Mouse (Mus musculus): ENCODE measurements around the gene Itgad.

DNA sequence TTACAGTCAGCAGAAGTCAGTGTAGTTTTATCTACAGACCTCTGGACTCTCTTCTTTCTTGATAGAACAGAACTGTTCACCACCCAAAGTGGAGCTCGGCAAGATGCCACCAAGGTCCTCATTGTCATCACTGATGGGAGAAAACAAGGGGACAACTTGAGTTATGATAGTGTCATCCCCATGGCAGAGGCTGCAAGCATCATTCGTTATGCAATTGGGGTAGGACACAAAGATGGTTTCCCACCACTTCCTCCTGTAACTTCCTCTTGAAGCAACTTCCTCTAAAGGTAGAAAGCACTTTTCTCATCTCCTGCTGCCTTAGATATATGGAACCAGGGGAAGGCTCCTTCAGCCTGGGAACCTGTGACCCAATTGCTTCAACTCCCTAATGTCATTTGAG, 20.6 kb upstream of the Itgad start:
- no peak for TF ChIP-seq CTCF (IDR thresholded peaks at IDR 0.05; ENCODE audit: borderline replicate concordance, control insufficient read depth, extremely low read depth, insufficient read depth, low read length, poor library complexity)
- TF ChIP-seq POLR2A (IDR thresholded peaks at IDR 0.05; ENCODE audit: control insufficient read depth, extremely low read depth, insufficient read depth, low read length, poor library complexity) = no peak
